Comparison of ENCODE assay signal across 8 mouse cellular contexts in genomic region chr11:116218737-116219400, GRCm38 (mm10). TPM values are rescaled to one million over a fixed set of nuclear protein-coding genes. Genes with fewer than 3 reads are reported as not detected.
DNase-seq lines count a peak whose midpoint lies in the region; ATAC-seq and TF ChIP-seq lines count a peak whose summit lies in the region.

No protein-coding gene starts in this region.

- DNase-seq in spleen, postnatal 4 days (ENCODE audit: low spot score in 2 of 2), result peak; percentile 53 to 68
- no peak for DNase-seq in spleen, adult 18-20 months
- peak; percentile 93 for DNase-seq in heart, embryonic 10.5 days (ENCODE audit: low spot score)
- DNase-seq in kidney, adult 9 months, result peak; percentile 95
- DNase-seq in testis, postnatal 10 days (ENCODE audit: low spot score), result peak; percentile 83

- 0 out of 2 replicates have a peak overlapping the region, but pooled peaks have one; percentile 8 for H3K9ac ChIP-seq in limb, embryonic 12.5 days (replicated peaks)
- no peak overlapping the region for H3K9ac ChIP-seq in midbrain, embryonic 16.5 days (ENCODE audit: low read depth, low read length)

- TF ChIP-seq CTCF in embryonic fibroblast, embryonic 13.5 days (IDR thresholded peaks at IDR 0.05; ENCODE audit: borderline replicate concordance, insufficient read depth, low read length), result no peak

- peaks cover 6% of the 10 kb centered on the region for H3K4me1 ChIP-seq in embryonic fibroblast, embryonic 13.5 days (ENCODE audit: control insufficient read depth, insufficient read depth, low read length)
- H3K4me1 ChIP-seq in heart, embryonic 10.5 days, result peaks cover 51% of the 10 kb centered on the region
- peaks cover 24% of the 10 kb centered on the region for H3K4me1 ChIP-seq in limb, embryonic 12.5 days (replicated peaks)
- H3K4me1 ChIP-seq in midbrain, embryonic 16.5 days (ENCODE audit: control insufficient read depth, insufficient read depth, low read length), result peaks cover 7% of the 10 kb centered on the region; the same call in 1 of the 2 replicates

- H3K4me3 ChIP-seq in embryonic fibroblast, embryonic 13.5 days (ENCODE audit: insufficient read depth, low read length), result no peak overlapping the region
- 0 out of 2 replicates have a peak overlapping the region, but pooled peaks have one; percentile 0 for H3K4me3 ChIP-seq in heart, embryonic 10.5 days
- no peak overlapping the region for H3K4me3 ChIP-seq in limb, embryonic 12.5 days (replicated peaks)
- no peak overlapping the region for H3K4me3 ChIP-seq in midbrain, embryonic 16.5 days (ENCODE audit: low read depth, low read length)

- no peak; the same call in 1 of the 2 replicates for ATAC-seq in limb, embryonic 12.5 days (ENCODE audit: insufficient number of reproducible peaks, insufficient read depth, low FRiP score, low TSS enrichment, low read depth)
- ATAC-seq in midbrain, embryonic 16.5 days, result peak; percentile 83

- peak overlapping the region; percentile 44 for H3K27ac ChIP-seq in embryonic fibroblast, embryonic 13.5 days (ENCODE audit: insufficient read depth, low read length)
- H3K27ac ChIP-seq in heart, embryonic 10.5 days, result peak overlapping the region; percentile 81
- H3K27ac ChIP-seq in limb, embryonic 12.5 days, result peak overlapping the region; percentile 56; the same call in 1 of the 2 replicates
- H3K27ac ChIP-seq in midbrain, embryonic 16.5 days (ENCODE audit: low read length), result peak overlapping the region; percentile 30; the same call in 1 of the 2 replicates

- peaks cover 44% of the 10 kb centered on the region for H3K27me3 ChIP-seq in heart, embryonic 10.5 days (ENCODE audit: insufficient read depth, poor library complexity, severe bottlenecking)
- peaks cover 36% of the 10 kb centered on the region for H3K27me3 ChIP-seq in limb, embryonic 12.5 days
- peaks cover 32% of the 10 kb centered on the region for H3K27me3 ChIP-seq in midbrain, embryonic 16.5 days (ENCODE audit: control insufficient read depth, insufficient read depth, low read depth, low read length)

- 51% methylated on average over 7 of the region's 7 CpGs for WGBS in heart, embryonic 10.5 days
- WGBS in limb, embryonic 12.5 days, result 63% methylated on average over 7 of the region's 7 CpGs
- 45% methylated on average over 7 of the region's 7 CpGs for WGBS in midbrain, embryonic 16.5 days

- peaks cover 5% of the 10 kb centered on the region; the same call in 1 of the 2 replicates for H3K9me3 ChIP-seq in heart, embryonic 10.5 days
- peaks cover 9% of the 10 kb centered on the region; the same call in 1 of the 2 replicates for H3K9me3 ChIP-seq in limb, embryonic 12.5 days
- peaks cover 5% of the 10 kb centered on the region; the same call in 1 of the 2 replicates for H3K9me3 ChIP-seq in midbrain, embryonic 16.5 days (replicated peaks; ENCODE audit: control insufficient read depth, low read length, poor library complexity, severe bottlenecking)

- no peak overlapping the region for H3K4me2 ChIP-seq in limb, embryonic 12.5 days
- H3K4me2 ChIP-seq in midbrain, embryonic 16.5 days (ENCODE audit: low read length), result no peak overlapping the region

- H3K36me3 ChIP-seq in heart, embryonic 10.5 days, result peaks cover 10% of the 10 kb centered on the region
- H3K36me3 ChIP-seq in limb, embryonic 12.5 days, result no peaks in the 10 kb centered on the region; the same call in 1 of the 2 replicates
- H3K36me3 ChIP-seq in midbrain, embryonic 16.5 days (ENCODE audit: control insufficient read depth, insufficient read depth, low read length), result no peaks in the 10 kb centered on the region

- TF ChIP-seq POLR2A in embryonic fibroblast, embryonic 13.5 days (IDR thresholded peaks at IDR 0.05; ENCODE audit: low read depth, low read length), result no peak

RNA-seq across cellular contexts. Expression of gene Evpl, which starts 19.0 kb away (rescaled TPM):
- 0.16 TPM in 1 of 2 replicates, not detected in the other for polyA plus RNA-seq in embryonic fibroblast, embryonic 13.5 days (2011; ENCODE audit: insufficient read length, low read depth, missing spikeins)
- 0.67 and 1.5 TPM in 2 replicates for polyA plus RNA-seq in heart, embryonic 10.5 days (2016; fragmentation: Nextera tagmentation; extraction: Ambion mirVana)
- 2.4 and 3.3 TPM in 2 replicates for polyA plus RNA-seq in limb, embryonic 12.5 days (2016; fragmentation: Nextera tagmentation; extraction: Ambion mirVana)
- polyA plus RNA-seq in midbrain, embryonic 16.5 days (2015; fragmentation: Nextera tagmentation; extraction: Ambion mirVana), result 0.88 and 1.3 TPM in 2 replicates

RNA-seq across cellular contexts. Expression of gene Acox1, which starts 20.0 kb away (rescaled TPM):
- polyA plus RNA-seq in embryonic fibroblast, embryonic 13.5 days (2011; ENCODE audit: insufficient read length, low read depth, missing spikeins), result 51.3 and 54.3 TPM in 2 replicates
- 24.5 and 32.7 TPM in 2 replicates for polyA plus RNA-seq in heart, embryonic 10.5 days (2016; fragmentation: Nextera tagmentation; extraction: Ambion mirVana)
- polyA plus RNA-seq in limb, embryonic 12.5 days (2016; fragmentation: Nextera tagmentation; extraction: Ambion mirVana), result 18.1 and 21.2 TPM in 2 replicates
- polyA plus RNA-seq in midbrain, embryonic 16.5 days (2015; fragmentation: Nextera tagmentation; extraction: Ambion mirVana), result 64.0 and 71.5 TPM in 2 replicates

RNA-seq across cellular contexts. Expression of gene Ten1, which starts 20.2 kb away (rescaled TPM):
- polyA plus RNA-seq in embryonic fibroblast, embryonic 13.5 days (2011; ENCODE audit: insufficient read length, low read depth, missing spikeins), result 9.8 and 16.3 TPM in 2 replicates
- polyA plus RNA-seq in heart, embryonic 10.5 days (2016; fragmentation: Nextera tagmentation; extraction: Ambion mirVana), result 87.6 and 99.5 TPM in 2 replicates
- 64.7 and 71.3 TPM in 2 replicates for polyA plus RNA-seq in limb, embryonic 12.5 days (2016; fragmentation: Nextera tagmentation; extraction: Ambion mirVana)
- polyA plus RNA-seq in midbrain, embryonic 16.5 days (2015; fragmentation: Nextera tagmentation; extraction: Ambion mirVana), result 82.0 and 82.5 TPM in 2 replicates

RNA-seq across cellular contexts. Expression of gene Fbf1, which starts 50.9 kb away (rescaled TPM):
- 34.5 and 42.3 TPM in 2 replicates for polyA plus RNA-seq in embryonic fibroblast, embryonic 13.5 days (2011; ENCODE audit: insufficient read length, low read depth, missing spikeins)
- 27.7 and 30.6 TPM in 2 replicates for polyA plus RNA-seq in heart, embryonic 10.5 days (2016; fragmentation: Nextera tagmentation; extraction: Ambion mirVana)
- polyA plus RNA-seq in limb, embryonic 12.5 days (2016; fragmentation: Nextera tagmentation; extraction: Ambion mirVana), result 54.0 and 60.3 TPM in 2 replicates
- polyA plus RNA-seq in midbrain, embryonic 16.5 days (2015; fragmentation: Nextera tagmentation; extraction: Ambion mirVana), result 69.4 and 77.1 TPM in 2 replicates

RNA-seq across cellular contexts. Expression of gene Srp68, which starts 55.1 kb away (rescaled TPM):
- 71.1 and 71.4 TPM in 2 replicates for polyA plus RNA-seq in embryonic fibroblast, embryonic 13.5 days (2011; ENCODE audit: insufficient read length, low read depth, missing spikeins)
- 90.7 and 101 TPM in 2 replicates for polyA plus RNA-seq in heart, embryonic 10.5 days (2016; fragmentation: Nextera tagmentation; extraction: Ambion mirVana)
- polyA plus RNA-seq in limb, embryonic 12.5 days (2016; fragmentation: Nextera tagmentation; extraction: Ambion mirVana), result 110 and 112 TPM in 2 replicates
- polyA plus RNA-seq in midbrain, embryonic 16.5 days (2015; fragmentation: Nextera tagmentation; extraction: Ambion mirVana), result 58.2 and 59.2 TPM in 2 replicates

Comparison
In these comparisons a context has a peak if more than half of its experiments do, and no peak if none do; other contexts are left out.
1. DNase-seq: peak in spleen, postnatal 4 days (2 of 2), heart, embryonic 10.5 days (single experiment), kidney, adult 9 months (single experiment) and testis, postnatal 10 days (single experiment); none in spleen, adult 18-20 months (0 of 2).
2. H3K27ac ChIP-seq: peak in every context shown above with its lines; median percentile 81 in heart, embryonic 10.5 days; 56 in limb, embryonic 12.5 days; 44 in embryonic fibroblast, embryonic 13.5 days; 30 in midbrain, embryonic 16.5 days.